Mouse (Mus musculus): Measurements from ENCODE around the gene Aifm2.

Gene Aifm2

GRCm38 (mm10) chr10:61781461-61782128 is 66.5 kb downstream of the Aifm2 start:
- no peak for DNase-seq (ENCODE audit: low read depth, low spot score)
- Histone ChIP-seq H3K36me3 (ENCODE audit: control insufficient read depth, insufficient read depth, low read length, poor library complexity, severe bottlenecking) (no peaks in the 10 kb centered on the region), H3K27me3 (ENCODE audit: control insufficient read depth, insufficient read depth, low read length, poor library complexity, severe bottlenecking) (no peaks in the 10 kb centered on the region; the same call in 1 of the 2 replicates)

DNA sequence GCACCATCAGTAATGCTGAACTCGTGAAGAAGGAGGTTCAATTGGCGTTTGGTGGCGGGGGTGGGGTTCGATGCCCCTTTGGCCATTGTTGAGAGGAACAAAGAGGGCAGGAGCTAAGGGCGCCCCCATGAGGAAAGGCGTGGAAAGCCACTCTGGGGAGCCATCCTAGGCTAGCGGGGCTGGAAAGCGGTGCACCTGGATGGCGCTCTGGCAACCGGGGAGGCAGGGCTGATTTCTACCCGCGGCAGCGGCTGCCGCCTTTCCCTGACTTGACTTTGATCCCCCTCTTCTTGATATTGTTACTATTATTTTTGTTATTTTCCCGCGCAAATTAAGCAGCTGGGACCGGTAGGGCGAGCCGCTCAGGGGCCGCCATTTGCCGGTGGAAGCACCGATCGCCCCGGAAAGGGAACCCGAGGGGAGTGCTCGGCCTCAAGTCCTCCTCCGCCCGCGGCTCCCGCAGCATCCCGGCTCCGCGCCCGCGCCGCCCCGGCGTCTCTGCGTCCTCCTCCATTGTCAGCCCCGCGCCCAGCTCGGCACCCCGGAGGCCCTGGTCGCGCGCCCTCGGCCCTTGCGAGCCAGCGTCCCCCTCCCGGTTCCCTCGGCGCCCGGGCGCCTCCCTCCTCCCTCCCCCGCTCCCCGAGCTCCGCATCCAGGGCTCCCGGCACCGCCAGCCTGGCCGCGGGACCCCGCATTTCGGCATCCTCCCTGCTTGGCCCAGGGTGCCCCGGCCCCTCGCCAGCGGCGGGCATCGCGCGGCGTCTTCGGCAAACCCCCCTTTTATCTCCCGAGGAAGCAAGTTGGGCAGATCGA is 67.9 kb downstream of the Aifm2 start:
- Histone ChIP-seq H3K27me3 (ENCODE audit: control insufficient read depth, insufficient read depth, low read length, poor library complexity, severe bottlenecking) (no peaks in the 10 kb centered on the region; the same call in 1 of the 2 replicates), H3K36me3 (ENCODE audit: control insufficient read depth, insufficient read depth, low read length, poor library complexity, severe bottlenecking) (no peaks in the 10 kb centered on the region)
- DNase-seq (ENCODE audit: low read depth, low spot score), result no peak

DNA sequence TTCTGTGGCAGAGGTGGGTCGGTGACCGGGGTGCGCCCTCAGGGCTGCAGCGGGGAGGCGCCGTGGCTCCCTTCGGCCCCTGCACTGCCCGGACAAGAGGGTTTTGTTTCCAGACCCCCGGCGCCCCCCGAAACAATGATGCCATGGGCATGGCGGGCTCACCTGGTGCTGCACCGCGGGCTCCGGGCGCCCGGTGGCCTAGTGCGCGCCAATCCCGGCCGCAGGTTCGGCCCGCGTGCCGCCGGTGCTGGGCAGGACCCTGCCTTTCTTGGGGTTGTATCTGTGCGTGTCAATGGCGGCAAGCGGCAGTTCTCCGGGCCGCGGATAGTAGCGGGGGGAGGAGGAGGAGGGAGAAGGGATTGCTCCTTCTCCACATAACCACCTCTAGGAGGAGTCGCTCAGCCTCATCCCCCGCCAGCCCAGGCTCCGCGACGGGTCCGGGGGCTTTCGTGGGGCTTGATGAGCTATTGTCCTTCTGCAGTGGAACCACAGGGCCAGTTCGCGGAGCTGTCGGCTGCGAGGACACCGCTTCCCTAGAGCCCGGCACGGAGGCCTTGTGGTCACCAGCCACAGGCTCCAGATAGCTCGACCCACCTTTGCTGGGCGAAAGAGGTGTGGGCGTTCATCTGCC is 68.7 kb downstream of the Aifm2 start, which contains the start of gene H2afy2:
Gene H2afy2, minus strand, starts transcription at position 527 of the 631 bp plus-strand sequence.
- Histone ChIP-seq H3K27me3 (ENCODE audit: control insufficient read depth, insufficient read depth, low read length, poor library complexity, severe bottlenecking) (no peaks in the 10 kb centered on the region; the same call in 1 of the 2 replicates), H3K36me3 (ENCODE audit: control insufficient read depth, insufficient read depth, low read length, poor library complexity, severe bottlenecking) (no peaks in the 10 kb centered on the region; the same call in 1 of the 2 replicates)
- no peak for DNase-seq (ENCODE audit: low read depth, low spot score)

DNA sequence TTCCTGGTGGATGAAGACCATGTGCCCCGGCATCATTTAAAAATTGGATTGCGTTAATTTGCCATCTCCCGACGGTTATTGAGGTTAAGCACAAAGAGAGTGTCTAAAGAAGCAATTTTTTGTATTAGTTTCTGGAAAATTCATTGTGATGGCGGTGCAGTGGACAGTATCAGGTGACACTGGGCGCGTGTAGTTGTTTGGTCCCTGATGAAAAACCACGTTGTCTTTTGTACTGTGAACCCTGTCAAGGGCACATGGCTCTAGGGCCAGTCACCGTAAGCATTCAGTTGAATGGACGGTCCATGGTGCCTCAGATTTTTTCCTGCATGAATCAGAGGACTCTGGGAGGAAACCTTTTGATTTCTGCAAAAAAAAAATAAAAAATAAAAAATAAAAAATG is 69.4 kb downstream of the Aifm2 start:
- Histone ChIP-seq H3K27me3 (ENCODE audit: control insufficient read depth, insufficient read depth, low read length, poor library complexity, severe bottlenecking) (no peaks in the 10 kb centered on the region; the same call in 1 of the 2 replicates), H3K36me3 (ENCODE audit: control insufficient read depth, insufficient read depth, low read length, poor library complexity, severe bottlenecking) (no peaks in the 10 kb centered on the region; the same call in 1 of the 2 replicates)
- DNase-seq (ENCODE audit: low read depth, low spot score), result no peak

DNA sequence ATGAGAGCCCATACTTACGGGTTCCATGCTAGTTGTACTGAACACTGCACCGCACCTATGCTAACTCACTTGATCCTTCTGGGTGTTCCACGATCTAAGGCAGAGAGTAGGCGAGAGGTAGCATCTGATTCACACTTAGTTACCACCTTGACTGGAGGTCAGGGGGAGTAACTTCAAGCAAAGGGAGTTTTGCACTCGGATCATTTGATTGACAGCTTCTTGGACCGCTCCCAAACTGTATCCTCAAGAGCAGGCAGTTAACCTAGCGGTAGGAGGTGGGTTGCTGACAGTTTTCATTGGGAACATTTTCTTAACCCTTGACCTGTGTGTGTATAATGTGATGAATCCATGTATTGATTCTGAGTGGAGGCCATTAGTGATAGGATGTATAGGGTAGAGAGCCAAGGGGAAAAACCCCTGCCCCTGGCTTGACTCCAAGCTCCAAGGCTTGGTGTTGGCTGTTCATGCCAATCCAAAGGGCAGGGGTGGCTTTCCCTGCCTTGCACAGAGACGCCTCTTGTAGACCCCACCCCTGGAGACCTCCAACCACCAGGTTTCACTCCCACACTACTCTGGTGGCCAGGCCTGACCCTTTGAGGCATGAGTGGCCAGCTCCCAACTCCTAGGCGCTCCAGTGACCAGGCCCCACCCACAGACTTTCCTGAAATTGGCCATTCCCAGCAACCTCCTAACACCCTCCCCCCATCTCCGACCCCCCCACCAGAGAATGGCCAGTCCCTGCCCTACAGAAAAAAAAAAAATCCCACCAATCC is 72.7 kb downstream of the Aifm2 start:
- no peaks in the 10 kb centered on the region; the same call in 1 of the 2 replicates for H3K36me3 ChIP-seq (ENCODE audit: control insufficient read depth, insufficient read depth, low read length, poor library complexity, severe bottlenecking)
- H3K27me3 ChIP-seq (ENCODE audit: control insufficient read depth, insufficient read depth, low read length, poor library complexity, severe bottlenecking), result no peaks in the 10 kb centered on the region

GRCm38 (mm10) chr10:61788499-61788898 is 73.4 kb downstream of the Aifm2 start:
- DNase-seq (ENCODE audit: low read depth, low spot score), result no peak
- no peaks in the 10 kb centered on the region for H3K27me3 ChIP-seq (ENCODE audit: control insufficient read depth, insufficient read depth, low read length, poor library complexity, severe bottlenecking)
- H3K36me3 ChIP-seq (ENCODE audit: control insufficient read depth, insufficient read depth, low read length, poor library complexity, severe bottlenecking), result no peaks in the 10 kb centered on the region; the same call in 1 of the 2 replicates

More for the DNA sequence above, 72.7 kb downstream of the Aifm2 start:
- no peak for DNase-seq (ENCODE audit: low read depth, low spot score)
